Mouse (Mus musculus): Measurements from ENCODE around the gene Tmtc2. TPM values are rescaled to one million over a fixed set of nuclear protein-coding genes. Genes with fewer than 3 reads are reported as not detected.

Gene Tmtc2
- polyA plus RNA-seq (2016; fragmentation: Nextera tagmentation; extraction: Ambion mirVana): 6.1 and 10.1 TPM in 2 replicates

DNA sequence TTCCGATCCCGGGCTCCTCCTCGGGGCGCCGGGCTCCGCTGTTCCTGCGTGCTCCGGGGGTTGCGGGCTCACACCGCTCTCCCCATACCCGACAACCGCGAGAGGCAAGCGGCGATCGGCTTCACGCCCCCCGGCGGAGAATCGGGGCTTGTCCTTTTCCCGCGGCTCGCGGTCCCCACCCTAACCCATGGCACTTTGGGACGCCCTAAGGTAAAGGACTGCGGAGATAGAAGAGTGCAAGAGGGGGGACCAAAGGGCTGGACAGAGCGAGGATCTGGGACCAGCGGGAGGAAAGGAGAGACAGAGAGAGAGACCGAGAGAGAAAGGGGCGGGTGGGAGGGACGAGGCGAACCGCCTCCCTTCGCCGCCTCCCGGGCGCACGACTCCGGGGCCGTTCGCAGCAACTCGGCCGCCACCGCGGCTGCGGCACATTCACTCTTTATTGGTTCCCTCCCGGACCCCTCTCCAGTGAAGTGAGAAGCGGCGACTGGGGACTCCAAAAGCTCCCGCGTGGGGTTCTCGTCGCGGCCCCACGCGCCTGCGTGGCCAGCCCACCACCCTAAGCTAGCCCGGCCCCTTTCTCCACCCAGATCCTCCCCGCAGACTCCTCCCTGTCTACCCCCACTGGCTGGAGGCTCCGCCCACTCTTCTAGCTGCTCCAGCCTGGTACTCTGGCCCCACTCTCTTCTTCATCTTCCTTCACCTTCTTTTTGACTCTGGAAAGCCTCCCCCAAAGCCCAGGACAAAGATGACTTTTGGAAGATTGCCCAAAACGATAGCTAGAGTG is at the start of gene Tmtc2:
Tmtc2 (minus strand) TSS at position 544 of the 787 bp plus-strand sequence.
- Histone ChIP-seq H3K27me3 (ENCODE audit: low read depth, poor library complexity, severe bottlenecking) (0 out of 2 replicates have a peak, but pooled peaks cover 7% of the 10 kb centered on the region), H3K27ac (peak within 1 kb of the TSS; percentile 91), H3K4me3 (peak within 1 kb of the TSS; percentile 81), H3K9me3 (replicated peaks) (no peaks in the 10 kb centered on the region), H3K36me3 (no peaks in the 10 kb centered on the region), H3K4me1 (peaks cover 38% of the 10 kb centered on the region)
- DNase-seq (ENCODE audit: low spot score): peak; percentile 84
- WGBS: under 1% methylated on average over 61 of the region's 61 CpGs

GRCm38 (mm10) chr10:105612117-105612516 is 37.9 kb upstream of the Tmtc2 start:
- H3K27me3 ChIP-seq (ENCODE audit: low read depth, poor library complexity, severe bottlenecking): no peaks in the 10 kb centered on the region
- no peaks in the 10 kb centered on the region for H3K36me3 ChIP-seq
- WGBS: 88% methylated on average over 3 of the region's 3 CpGs
- H3K9me3 ChIP-seq (replicated peaks): no peaks in the 10 kb centered on the region
- DNase-seq (ENCODE audit: low spot score): no peak
- H3K4me1 ChIP-seq: no peaks in the 10 kb centered on the region
- H3K4me3 ChIP-seq: no peak overlapping the region
- H3K27ac ChIP-seq: no peak overlapping the region

DNA sequence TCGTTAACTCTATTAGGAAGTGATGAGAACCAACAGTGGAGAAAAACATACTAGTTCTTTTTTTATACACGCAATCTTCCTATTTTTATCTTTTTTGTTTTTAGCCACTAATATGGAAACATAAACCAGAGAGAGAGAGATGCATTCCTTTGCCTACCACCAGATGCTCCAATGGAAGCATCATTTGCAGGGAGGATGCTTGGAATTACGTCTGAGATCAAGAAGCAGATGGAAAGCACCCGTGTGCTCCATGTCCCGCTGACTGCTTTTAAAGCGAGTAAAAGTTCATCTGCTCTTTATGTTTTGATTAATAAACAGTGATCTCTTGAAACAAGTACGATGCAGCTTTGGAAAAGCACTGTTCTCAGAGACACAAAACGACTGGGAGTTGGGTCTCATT is 24.6 kb upstream of the Tmtc2 start:
- WGBS: 89% methylated on average over 8 of the region's 8 CpGs

DNA sequence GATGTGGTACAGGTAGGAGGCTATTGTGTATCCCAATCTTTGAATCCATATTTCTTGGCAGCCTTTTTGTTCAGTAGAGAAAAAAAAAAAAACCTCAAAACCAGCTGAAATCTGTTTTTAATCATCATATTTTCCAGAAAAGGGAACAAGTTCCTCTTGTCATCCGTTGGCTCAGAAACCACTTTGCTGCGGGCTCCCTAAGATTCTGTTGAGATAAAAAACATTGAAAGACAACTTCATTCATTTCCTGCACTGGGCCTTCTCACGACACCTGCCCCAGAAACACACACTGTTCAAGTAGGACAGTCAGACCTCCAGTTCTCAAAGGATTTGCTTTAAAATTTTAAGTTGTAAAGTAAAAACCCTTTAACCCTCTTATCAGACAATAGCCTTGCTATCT is 23.0 kb upstream of the Tmtc2 start:
- H3K9me3 ChIP-seq (replicated peaks): no peaks in the 10 kb centered on the region
- H3K4me3 ChIP-seq: no peak overlapping the region
- H3K27ac ChIP-seq: no peak overlapping the region
- H3K36me3 ChIP-seq: no peaks in the 10 kb centered on the region
- H3K27me3 ChIP-seq (ENCODE audit: low read depth, poor library complexity, severe bottlenecking): no peaks in the 10 kb centered on the region
- 78% methylated on average over 3 of the region's 3 CpGs for WGBS
- no peak for DNase-seq (ENCODE audit: low spot score)
- H3K4me1 ChIP-seq: no peaks in the 10 kb centered on the region

More for the DNA sequence above, 24.6 kb upstream of the Tmtc2 start:
- DNase-seq (ENCODE audit: low spot score): no peak
- no peak overlapping the region for H3K27ac ChIP-seq
- no peak overlapping the region for H3K4me3 ChIP-seq
- no peaks in the 10 kb centered on the region for H3K27me3 ChIP-seq (ENCODE audit: low read depth, poor library complexity, severe bottlenecking)
- H3K36me3 ChIP-seq: no peaks in the 10 kb centered on the region
- H3K9me3 ChIP-seq (replicated peaks): no peaks in the 10 kb centered on the region
- H3K4me1 ChIP-seq: no peaks in the 10 kb centered on the region

GRCm38 (mm10) chr10:105595480-105596102 is 21.3 kb upstream of the Tmtc2 start:
- Histone ChIP-seq H3K27me3 (ENCODE audit: low read depth, poor library complexity, severe bottlenecking) (no peaks in the 10 kb centered on the region), H3K36me3 (no peaks in the 10 kb centered on the region), H3K27ac (no peak overlapping the region), H3K4me3 (no peak overlapping the region), H3K4me1 (no peaks in the 10 kb centered on the region), H3K9me3 (replicated peaks) (no peaks in the 10 kb centered on the region)
- WGBS: 92% methylated on average over 7 of the region's 7 CpGs
- DNase-seq (ENCODE audit: low spot score): no peak

- Histone ChIP-seq H3K27me3 (ENCODE audit: low read depth, poor library complexity, severe bottlenecking) (no peaks in the 10 kb centered on the region), H3K4me3 (no peak overlapping the region), H3K4me1 (no peaks in the 10 kb centered on the region), H3K27ac (no peak overlapping the region), H3K9me3 (replicated peaks) (no peaks in the 10 kb centered on the region), H3K36me3 (no peaks in the 10 kb centered on the region)
- no peak for DNase-seq (ENCODE audit: low spot score)
Measured at GRCm38 (mm10) chr10:105588141-105588540, 13.9 kb upstream of the Tmtc2 start.

GRCm38 (mm10) chr10:105579318-105579717 is 5.1 kb upstream of the Tmtc2 start:
- WGBS: 91% methylated on average over 2 of the region's 2 CpGs
- Histone ChIP-seq H3K36me3 (no peaks in the 10 kb centered on the region), H3K4me1 (peaks cover 25% of the 10 kb centered on the region), H3K27me3 (ENCODE audit: low read depth, poor library complexity, severe bottlenecking) (no peaks in the 10 kb centered on the region), H3K4me3 (no peak overlapping the region), H3K9me3 (replicated peaks) (no peaks in the 10 kb centered on the region), H3K27ac (no peak overlapping the region)
- DNase-seq (ENCODE audit: low spot score): no peak

GRCm38 (mm10) chr10:105578291-105578845 is 4.1 kb upstream of the Tmtc2 start:
- Histone ChIP-seq H3K4me3 (no peak overlapping the region), H3K36me3 (no peaks in the 10 kb centered on the region), H3K4me1 (peaks cover 27% of the 10 kb centered on the region), H3K9me3 (replicated peaks) (no peaks in the 10 kb centered on the region), H3K27me3 (ENCODE audit: low read depth, poor library complexity, severe bottlenecking) (no peaks in the 10 kb centered on the region), H3K27ac (no peak overlapping the region)
- 67% methylated on average over 8 of the region's 8 CpGs for WGBS
- DNase-seq (ENCODE audit: low spot score): no peak

DNA sequence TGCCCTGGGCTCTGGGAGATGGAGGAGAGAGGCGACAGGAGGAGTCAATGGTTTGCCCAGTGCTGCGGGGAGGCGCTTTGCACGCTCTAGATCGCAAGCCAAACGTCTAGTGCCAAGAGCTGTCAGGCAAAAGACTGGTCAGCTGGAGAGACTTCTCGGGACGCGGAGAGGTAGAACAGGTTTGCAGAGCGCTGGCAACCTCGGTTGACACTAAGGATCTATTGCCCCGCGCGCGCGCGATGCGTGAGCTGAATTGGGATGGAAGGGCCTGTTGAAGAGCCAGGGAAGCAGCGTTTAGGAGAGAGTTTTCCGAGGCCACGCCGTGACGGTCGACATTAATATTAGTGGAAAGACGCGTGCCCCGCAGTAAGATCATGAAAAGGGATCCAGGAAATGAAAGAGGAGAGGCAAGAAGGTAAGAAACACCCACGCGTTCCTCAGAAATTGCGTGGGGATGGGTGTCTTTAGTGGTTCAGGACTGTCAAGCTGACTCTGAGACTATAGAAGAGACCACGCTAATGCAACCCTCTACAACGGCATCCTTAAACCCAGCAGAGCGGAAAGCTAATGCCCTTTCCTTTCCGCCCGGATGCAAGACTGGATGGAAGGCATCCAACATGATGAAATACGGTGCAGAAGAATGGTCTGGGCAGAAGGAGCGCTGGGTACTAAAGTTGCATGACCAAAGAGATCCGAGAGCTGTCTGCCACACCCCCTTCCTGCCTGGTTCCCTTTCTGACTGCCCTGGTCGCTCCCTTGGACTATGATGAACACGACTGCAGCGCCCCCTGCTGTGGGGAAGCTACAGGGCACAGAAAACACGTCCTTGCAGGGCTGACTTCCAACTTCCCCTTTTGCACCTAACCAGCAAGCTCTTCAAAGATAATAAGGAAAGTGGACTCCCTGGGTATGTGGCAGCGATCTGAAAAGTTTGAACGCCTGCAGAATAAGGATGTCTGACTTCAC is 727 bp upstream of the Tmtc2 start:
- peaks cover 38% of the 10 kb centered on the region for H3K4me1 ChIP-seq
- peak; percentile 97 for DNase-seq (ENCODE audit: low spot score)
- peak overlapping the region; percentile 91 for H3K27ac ChIP-seq
- WGBS: 1% methylated on average over 44 of the region's 44 CpGs
- H3K9me3 ChIP-seq (replicated peaks): no peaks in the 10 kb centered on the region
- H3K36me3 ChIP-seq: no peaks in the 10 kb centered on the region
- peak overlapping the region; percentile 81 for H3K4me3 ChIP-seq
- H3K27me3 ChIP-seq (ENCODE audit: low read depth, poor library complexity, severe bottlenecking): 0 out of 2 replicates have a peak, but pooled peaks cover 7% of the 10 kb centered on the region

- H3K27me3 ChIP-seq (ENCODE audit: low read depth, poor library complexity, severe bottlenecking): 0 out of 2 replicates have a peak, but pooled peaks cover 7% of the 10 kb centered on the region
- H3K36me3 ChIP-seq: no peaks in the 10 kb centered on the region
- 1% methylated on average over 37 of the region's 37 CpGs for WGBS
- no peaks in the 10 kb centered on the region for H3K9me3 ChIP-seq (replicated peaks)
- H3K4me3 ChIP-seq: peak overlapping the region; percentile 81
- H3K4me1 ChIP-seq: peaks cover 34% of the 10 kb centered on the region
- DNase-seq (ENCODE audit: low spot score): peak; percentile 56
- peak overlapping the region; percentile 91 for H3K27ac ChIP-seq
Measured at GRCm38 (mm10) chr10:105573306-105573907, 844 bp downstream of the Tmtc2 start.

DNA sequence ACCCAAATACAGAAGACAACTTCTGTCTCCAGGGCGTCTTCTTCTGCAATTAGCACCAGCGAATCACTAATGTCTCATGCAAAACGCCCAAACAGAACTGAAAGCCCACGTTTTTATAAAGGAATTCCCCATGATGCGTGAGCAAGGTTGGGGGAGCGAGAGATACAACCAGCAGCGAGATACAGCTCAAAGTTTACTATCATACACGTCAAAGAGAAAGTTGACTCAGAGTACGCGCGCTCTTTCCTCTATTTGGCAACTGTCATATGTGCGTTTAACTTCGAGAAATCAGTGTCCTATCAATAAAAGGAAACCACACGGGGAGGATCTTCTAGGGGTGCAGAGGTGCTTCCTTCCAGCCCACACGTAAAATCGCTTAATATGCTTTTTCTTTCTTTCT is 1.4 kb downstream of the Tmtc2 start:
- Histone ChIP-seq H3K4me1 (peaks cover 29% of the 10 kb centered on the region), H3K27me3 (ENCODE audit: low read depth, poor library complexity, severe bottlenecking) (0 out of 2 replicates have a peak, but pooled peaks cover 7% of the 10 kb centered on the region), H3K4me3 (peak overlapping the region; percentile 81), H3K9me3 (replicated peaks) (no peaks in the 10 kb centered on the region), H3K36me3 (no peaks in the 10 kb centered on the region), H3K27ac (no peak overlapping the region)
- WGBS: 9% methylated on average over 16 of the region's 16 CpGs
- no peak for DNase-seq (ENCODE audit: low spot score)

DNA sequence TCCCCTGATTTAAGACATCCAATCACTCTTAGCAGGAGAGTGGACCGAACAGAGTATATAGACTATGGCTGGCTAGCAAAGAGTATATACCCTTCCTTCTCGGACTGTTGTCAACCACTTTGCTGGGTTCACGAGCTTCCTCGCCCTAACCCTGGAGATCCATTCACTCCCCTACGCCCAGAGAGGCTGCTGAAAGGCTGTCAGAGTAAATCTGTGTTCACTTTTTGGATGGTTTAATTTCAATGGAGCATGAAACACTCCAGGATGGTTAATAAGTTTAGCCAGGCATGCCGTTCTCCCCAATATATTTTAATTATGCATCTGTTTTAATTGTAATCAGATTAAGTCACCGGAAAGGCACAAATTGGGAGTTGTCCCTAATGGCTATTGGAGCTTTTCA is 1.9 kb downstream of the Tmtc2 start:
- H3K4me3 ChIP-seq: peak overlapping the region; percentile 81
- 61% methylated on average over 7 of the region's 7 CpGs for WGBS
- H3K4me1 ChIP-seq: peaks cover 24% of the 10 kb centered on the region
- H3K27me3 ChIP-seq (ENCODE audit: low read depth, poor library complexity, severe bottlenecking): 0 out of 2 replicates have a peak, but pooled peaks cover 7% of the 10 kb centered on the region
- no peaks in the 10 kb centered on the region for H3K9me3 ChIP-seq (replicated peaks)
- H3K36me3 ChIP-seq: no peaks in the 10 kb centered on the region
- no peak overlapping the region for H3K27ac ChIP-seq
- no peak for DNase-seq (ENCODE audit: low spot score)

Measured in limb, embryonic 10.5 days (tissue).